Mouse (Mus musculus) adrenal gland, adult 2 months (tissue): ENCODE measurements at regions not wholly inside any gene's neighbourhood (a gene's known extent, or its start where the extent isn't known, plus 50 kb on each side); places are given as distances from the start of the nearest gene placed in this dataset.

Source experiments
- DNase-seq: peaks from one replicate; pipeline ENCODE4 v3.0.0; 2021

- DNase-seq = peak; percentile 12
Observed at GRCm38 (mm10) chr5:4595010-4595409, 162.8 kb downstream of the Fzd1 start.

GRCm38 (mm10) chr5:4594562-4594961 lies 163.3 kb downstream of the Fzd1 start:
- DNase-seq = no peak

GRCm38 (mm10) chr5:4593638-4594381 lies 164.0 kb downstream of the Fzd1 start:
- DNase-seq = no peak

GRCm38 (mm10) chr5:4591721-4592120 lies 166.1 kb downstream of the Fzd1 start:
- DNase-seq = no peak

- no peak for DNase-seq
Observed at GRCm38 (mm10) chr5:4582702-4583475, 174.9 kb downstream of the Fzd1 start.

GRCm38 (mm10) chr5:4580185-4580839 lies 177.5 kb downstream of the Fzd1 start:
- no peak for DNase-seq

- DNase-seq = no peak
Observed at GRCm38 (mm10) chr5:4578856-4579255, 179.0 kb downstream of the Fzd1 start.

GRCm38 (mm10) chr5:4577179-4577578 lies 180.7 kb downstream of the Fzd1 start:
- no peak for DNase-seq

GRCm38 (mm10) chr5:4563862-4564261 lies 194.0 kb downstream of the Fzd1 start:
- no peak for DNase-seq

GRCm38 (mm10) chr5:4561661-4562060 lies 196.2 kb downstream of the Fzd1 start:
- DNase-seq = no peak

GRCm38 (mm10) chr5:4561139-4561470 lies 196.7 kb downstream of the Fzd1 start:
- DNase-seq = no peak

- no peak for DNase-seq
Observed at GRCm38 (mm10) chr5:4560370-4561138, 197.3 kb downstream of the Fzd1 start.

GRCm38 (mm10) chr5:4554972-4555371 lies 202.9 kb downstream of the Fzd1 start:
- no peak for DNase-seq

GRCm38 (mm10) chr5:4538572-4538971 lies 219.3 kb downstream of the Fzd1 start:
- DNase-seq = peak; percentile 69

GRCm38 (mm10) chr5:4536790-4537189 lies 221.0 kb downstream of the Fzd1 start:
- no peak for DNase-seq

- DNase-seq = no peak
Observed at GRCm38 (mm10) chr5:4535951-4536350, 221.9 kb downstream of the Fzd1 start.

- DNase-seq = no peak
Observed at GRCm38 (mm10) chr5:4534512-4534911, 223.3 kb downstream of the Fzd1 start.

GRCm38 (mm10) chr5:4530236-4531067 lies 227.4 kb downstream of the Fzd1 start:
- no peak for DNase-seq

- no peak for DNase-seq
Observed at GRCm38 (mm10) chr5:4526042-4526815, 231.6 kb downstream of the Fzd1 start.

- DNase-seq = no peak
Observed at GRCm38 (mm10) chr5:4500599-4500998, 257.2 kb downstream of the Fzd1 start.

GRCm38 (mm10) chr5:4499036-4499435 lies 258.8 kb downstream of the Fzd1 start:
- no peak for DNase-seq
